Mouse (Mus musculus) testis, postnatal 14 days (tissue): ENCODE data around the gene Atp1a1.

ENCODE experiments used
- DNase-seq: peaks from one replicate; pipeline ENCODE4 v3.0.0; 2021; ENCODE audit warnings: low spot score

Atp1a1 gene

DNA sequence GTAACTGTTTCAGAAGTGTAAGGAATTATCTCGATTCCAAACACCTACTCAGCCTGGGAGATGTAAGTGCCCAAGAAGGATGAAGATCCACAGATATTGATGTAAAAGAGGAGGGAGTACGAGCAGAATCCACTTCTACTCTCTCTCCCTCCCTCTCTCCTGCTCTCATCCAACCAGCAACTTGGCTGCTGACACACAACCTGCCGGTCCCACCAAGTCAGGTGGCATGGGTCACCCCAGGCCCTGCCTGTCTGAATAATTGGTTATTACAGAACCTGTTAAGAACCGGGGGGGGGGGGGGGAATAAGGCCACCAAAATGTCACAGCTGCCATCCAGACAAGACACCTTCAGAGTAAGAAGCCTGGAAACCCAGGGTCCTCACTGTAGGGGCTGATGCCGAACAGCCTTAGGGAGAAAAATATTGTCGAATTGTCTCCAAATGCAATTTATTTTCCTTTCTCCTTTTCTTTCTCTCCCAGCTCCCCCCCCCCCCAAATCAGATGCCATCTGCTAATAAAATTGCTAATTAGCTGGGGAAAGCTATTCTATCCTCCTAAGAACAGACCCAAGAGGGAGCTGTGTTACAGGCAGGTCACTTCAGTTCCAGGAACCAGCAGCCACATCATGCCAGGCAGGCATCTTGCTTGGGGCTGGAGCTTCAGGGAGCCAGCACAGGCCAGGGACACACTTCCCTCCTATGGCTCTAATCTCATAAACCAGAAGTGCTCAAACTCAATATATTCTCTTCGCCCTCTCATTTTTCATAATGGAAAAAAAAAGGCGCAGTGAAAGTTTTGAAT is 6.7 kb upstream of the Atp1a1 start:
- DNase-seq: no peak

DNA sequence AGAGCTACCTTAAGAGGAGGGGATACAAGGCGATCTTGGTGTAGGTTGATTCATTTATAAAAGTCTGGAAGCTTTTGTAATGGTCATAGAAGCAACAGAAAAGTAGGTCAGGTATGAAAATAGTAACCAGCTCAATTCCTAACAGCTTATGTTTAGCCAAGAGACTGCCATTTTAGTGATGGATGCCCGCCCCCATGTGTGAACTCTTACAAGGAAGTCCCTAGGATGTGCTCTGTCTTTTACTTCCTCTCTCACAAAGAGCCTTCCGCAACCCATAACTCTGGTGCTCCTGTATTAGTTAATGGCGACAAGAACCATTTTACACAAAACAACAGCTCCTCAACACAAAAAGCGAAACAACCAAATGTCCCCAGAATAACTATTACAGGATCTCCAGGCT is 4.8 kb upstream of the Atp1a1 start:
- no peak for DNase-seq

DNA sequence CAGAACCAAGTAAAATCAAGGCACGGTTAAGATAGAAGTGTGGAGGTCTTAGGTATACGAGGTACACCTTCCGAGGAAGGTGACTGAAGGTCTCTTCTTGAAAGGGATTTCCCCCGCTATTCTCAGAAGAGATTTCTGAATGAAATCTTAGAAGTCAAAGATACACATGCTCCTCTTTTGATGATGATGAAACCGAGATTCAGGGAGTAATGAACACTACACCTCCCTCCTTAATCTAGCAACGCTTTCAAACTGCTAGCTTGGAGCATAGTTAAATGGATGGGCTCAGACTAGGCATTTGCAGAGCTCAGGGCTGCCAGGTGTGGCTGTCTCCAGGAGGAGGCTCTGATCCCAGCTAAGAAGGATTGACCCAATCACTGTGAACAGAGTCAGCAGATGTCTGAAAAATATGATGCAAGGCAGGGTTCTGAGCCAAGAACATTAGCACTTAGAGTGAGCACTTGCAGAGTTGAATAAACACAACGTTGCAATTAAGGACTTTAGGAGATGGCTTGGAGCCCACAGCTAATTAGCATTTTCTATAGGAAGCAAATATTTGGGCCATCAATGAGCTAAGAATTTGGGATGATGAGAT is 2.5 kb upstream of the Atp1a1 start:
- no peak for DNase-seq

DNA sequence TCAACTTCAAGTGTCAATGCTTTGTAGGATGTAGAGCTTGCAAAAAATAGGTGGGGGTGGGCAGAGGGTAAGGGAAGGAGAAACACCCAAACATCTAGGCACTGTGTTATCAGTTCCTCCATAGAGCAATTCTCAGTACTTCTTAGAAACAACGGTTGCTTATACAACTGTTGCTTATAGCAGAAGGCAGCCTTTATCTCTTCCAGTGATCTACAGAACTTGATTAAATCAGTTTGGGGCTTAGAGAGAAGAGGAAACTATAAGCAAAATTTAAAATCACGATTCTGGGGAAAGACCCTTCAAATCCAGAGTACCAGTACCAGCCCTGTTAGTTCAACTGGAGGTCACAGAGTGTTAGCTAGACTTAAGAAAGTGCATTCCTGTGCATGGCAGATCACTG is 1.2 kb upstream of the Atp1a1 start:
- no peak for DNase-seq

DNA sequence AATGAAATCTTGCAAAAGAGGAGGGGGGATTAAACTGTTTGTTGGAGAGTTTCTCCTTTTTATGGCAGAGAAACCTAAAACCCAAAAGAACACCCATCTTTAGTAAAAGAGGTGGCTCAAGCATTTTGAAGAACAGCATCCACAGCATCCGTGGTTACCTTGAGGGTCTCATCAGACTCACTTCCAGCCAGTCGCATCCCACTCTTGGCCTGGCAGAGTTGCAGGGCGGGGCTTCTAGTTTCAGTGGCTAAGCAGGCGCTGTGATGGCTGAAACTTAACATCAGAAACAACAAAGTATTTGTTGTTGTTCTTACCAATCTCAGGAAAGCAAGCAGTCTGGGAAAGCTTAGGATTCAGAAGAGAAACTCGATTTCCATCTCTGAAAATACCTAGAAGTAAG is 807 bp upstream of the Atp1a1 start:
- DNase-seq: no peak

DNA sequence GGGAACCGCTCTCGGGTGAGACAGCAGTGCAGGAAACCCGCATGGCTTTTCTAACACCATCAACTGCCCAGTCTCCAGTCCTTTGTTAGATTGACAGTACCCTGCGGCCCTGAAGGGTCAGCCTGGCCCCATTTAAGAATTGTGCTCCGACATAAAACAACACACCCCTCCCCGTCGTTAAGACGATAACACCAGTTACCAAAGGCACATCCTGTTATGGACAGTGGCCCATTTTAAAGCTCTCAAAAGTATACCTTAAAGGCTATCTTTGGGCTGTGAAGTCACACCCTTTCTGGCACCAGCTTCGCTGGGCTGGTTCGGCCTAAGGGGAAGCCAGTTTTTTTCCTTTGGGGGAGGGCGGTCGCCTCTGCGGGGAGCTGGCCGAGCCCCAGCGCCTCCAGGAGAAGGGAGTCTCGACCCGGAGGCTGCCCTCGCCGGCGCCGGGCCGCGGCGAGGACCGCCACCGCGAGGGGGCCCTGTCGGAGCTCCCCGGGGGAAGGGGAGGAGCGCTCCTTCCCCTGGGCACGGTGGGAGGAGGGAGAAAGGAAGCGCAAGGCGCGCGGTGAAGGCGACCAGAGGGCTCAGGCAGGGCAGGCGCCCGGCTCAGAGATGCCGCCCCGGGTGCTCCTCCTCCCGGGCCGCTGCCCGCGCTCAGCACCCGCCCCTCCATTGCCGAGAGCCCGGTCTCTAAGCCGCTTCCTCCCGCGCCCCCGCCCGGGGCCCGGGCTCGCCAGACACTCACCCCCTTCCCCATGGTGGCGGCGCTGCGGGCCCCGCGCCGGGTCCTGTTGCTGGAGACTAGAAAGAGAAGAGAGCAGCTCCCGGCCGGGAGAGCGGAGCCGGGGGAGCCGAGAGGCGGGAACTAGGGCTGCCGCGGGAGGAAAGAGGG is 579 bp downstream of the Atp1a1 start:
- DNase-seq: peak; percentile 60

DNA sequence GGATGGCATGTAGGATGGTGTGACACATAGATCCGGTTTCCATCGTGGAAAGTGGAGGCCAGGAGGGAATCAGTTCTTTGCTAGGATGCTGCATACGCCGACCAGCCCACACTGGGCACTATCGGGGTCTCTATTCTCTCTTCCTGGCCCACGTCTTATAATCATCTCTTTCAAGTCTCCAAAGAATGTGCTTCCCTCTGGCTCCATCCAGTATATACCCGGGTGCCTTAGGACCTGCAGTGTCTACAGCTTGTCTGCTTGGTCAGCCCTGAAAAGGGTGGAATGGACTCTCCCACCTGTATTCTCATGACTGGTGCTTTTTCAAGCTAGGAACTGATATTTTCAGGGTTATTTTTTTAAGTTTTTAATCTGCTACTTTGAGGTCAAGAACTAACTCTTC is 1.3 kb downstream of the Atp1a1 start:
- no peak for DNase-seq

DNA sequence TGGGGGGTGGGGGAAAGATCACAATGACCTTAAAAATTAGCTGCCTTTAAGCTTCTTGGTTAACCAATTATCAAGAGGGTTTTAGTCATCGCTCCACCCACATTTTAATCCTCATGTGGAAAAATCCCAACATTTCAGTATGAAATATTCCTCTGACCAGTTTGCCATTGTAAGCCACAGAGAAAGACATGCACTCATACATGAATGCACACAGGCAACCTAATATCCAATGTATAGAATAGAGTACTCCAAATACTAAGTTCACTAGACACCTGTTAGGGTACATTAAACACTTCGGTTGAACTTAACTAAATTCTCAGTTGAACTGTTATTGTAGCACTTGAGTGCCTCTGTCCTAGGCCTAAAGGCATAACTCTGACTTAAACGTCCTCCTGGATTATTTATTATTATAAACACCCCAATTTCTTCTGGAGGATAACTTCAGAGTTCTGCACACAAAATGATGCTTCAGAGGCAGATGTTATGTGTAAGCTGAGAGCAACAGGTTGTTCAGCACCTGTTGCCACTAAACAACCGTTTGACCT is 1.9 kb downstream of the Atp1a1 start:
- DNase-seq: no peak

DNA sequence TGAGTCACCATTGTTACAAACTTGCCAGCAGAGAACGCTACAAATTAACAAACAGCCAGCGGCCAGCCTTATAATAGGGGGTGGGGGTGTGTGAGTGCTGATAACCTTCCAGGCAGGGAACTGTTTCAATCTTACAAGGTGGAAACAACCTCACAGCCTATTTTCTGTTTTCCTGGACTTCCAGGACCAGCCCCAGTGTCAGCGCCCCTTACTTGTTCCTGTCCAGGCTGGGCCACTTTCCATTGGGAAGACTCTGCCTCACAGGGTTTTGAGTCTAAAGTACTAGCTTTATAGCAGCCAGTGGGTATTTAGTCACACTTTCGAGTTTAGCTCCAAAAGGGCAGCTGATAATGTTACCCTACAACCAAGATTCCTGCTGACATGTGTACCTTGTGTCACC is 2.8 kb downstream of the Atp1a1 start:
- DNase-seq: peak; percentile 79

DNA sequence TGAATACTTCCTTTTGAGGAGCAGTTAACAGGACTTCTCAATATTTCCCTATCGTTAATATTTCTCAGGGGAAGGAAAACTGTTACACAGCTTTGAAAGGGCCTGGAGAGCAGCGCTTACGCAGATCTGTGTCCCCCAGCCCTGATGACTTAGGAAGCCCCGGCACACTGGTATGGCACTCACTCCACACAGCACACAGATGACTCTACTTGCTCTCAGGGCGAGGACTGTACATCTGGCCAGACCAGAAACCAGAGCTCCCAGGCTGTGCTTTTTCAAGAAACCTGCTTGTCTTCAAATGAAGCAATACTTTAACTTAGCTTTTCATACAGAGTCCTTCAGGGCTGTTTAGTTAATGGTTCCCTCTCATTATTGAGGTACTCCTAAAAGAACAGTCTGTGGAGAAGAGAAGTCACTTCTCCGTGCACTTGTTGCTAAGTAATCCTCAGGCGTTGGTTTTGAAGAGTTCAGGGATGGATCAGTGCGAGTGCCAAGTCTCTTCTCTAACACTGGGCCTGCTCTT is 3.4 kb downstream of the Atp1a1 start:
- no peak for DNase-seq

DNA sequence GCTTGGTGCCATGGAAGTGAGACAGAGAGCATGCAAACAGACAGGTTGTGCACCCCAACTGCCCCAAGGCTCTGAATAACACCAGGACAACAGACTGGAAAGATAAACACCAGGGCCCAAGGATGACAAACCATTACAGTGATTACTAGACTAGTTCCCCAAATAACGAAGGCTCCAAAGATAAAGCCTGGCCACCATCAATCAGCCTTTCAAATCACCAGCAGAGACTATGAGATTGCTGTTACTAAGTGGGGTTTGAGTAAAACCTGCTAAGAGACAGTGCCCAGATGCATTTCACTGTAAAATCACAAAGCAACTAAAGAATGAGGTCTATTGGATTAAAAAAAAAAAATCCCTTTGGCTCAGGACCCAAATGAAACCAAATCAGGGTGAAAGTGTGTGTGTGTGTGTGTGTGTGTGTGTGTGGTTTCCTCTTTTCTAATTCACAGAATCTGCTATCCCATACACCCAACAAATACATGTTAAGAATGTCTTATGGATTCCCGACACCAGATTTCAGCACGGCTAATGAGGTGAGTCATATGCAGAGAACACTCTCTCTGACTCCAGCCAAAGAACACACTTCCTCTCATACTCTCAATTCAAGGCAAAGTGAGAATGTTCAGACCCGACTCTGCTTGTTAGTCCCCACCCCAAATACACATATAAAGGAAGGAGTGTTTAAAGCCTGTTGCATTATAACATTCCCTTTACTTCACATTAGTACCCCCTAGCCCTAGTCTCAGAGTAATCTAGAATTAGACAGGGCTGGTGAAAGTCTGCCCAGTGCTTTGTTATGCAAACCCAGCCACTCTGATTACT is 4.4 kb downstream of the Atp1a1 start:
- no peak for DNase-seq

DNA sequence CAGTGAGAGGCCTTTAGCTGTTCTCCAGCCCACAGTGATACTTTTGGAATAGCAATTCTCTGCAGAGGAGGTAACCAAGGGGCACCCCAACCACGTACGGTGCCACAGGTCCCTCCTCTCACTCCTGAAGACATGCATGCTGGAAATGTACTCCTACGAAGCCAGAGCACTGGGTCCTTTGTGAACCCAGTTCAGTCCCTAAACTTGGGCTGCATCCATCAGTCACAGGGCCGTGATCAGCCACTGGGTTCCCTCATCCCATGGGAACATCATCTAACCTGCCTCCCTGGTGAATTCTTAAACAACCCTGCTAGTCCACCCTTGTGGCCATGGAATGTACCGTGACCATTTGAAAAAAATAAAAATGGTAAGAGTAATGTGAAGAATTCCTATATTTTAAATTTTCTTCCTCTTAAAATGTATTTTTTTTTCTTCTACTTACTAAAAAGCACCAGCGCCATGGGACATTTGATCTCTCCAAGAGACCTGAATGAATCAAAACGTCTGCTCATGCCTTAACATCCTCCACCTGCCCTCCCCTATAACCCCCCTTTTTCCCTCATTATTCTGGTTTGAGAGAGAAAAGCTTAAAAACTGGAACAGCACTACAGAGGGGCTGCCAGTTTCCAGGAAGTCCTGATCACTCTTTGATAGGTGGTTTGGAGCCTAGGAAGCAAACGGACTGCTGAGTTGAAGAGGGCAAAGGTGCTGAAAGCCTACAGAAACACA is 5.1 kb downstream of the Atp1a1 start:
- DNase-seq: no peak

DNA sequence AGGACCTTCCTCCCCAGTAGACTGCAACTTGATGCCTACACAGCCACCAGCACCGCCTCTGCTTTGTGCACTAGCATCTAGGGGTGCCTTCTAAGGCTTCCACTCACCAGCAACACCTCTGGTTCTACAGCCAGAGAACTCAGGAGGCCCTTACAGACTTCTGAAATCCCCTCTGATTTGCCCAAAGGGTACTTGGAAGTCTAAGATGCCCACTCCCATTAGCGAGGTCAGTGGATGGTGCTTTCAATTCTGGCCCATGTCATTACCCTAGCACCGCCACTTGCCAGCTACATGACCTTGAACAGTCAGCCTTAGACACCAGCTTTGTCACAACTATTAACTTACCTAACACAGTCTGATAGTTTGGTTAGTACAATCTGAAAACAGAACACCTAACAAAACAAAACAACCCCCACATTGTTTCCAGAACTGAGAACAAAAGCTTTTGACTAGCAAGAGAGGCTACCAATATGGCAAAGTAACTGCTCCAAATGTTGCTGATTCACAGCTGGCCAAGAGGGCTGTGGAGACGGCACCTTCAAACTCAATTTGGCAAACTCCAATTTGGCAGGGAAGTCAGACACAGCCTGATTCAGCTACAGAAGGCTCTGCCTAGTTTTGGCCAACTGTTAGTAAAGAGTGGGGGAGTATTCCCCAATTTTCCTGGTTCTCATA is 6.1 kb downstream of the Atp1a1 start:
- no peak for DNase-seq

DNA sequence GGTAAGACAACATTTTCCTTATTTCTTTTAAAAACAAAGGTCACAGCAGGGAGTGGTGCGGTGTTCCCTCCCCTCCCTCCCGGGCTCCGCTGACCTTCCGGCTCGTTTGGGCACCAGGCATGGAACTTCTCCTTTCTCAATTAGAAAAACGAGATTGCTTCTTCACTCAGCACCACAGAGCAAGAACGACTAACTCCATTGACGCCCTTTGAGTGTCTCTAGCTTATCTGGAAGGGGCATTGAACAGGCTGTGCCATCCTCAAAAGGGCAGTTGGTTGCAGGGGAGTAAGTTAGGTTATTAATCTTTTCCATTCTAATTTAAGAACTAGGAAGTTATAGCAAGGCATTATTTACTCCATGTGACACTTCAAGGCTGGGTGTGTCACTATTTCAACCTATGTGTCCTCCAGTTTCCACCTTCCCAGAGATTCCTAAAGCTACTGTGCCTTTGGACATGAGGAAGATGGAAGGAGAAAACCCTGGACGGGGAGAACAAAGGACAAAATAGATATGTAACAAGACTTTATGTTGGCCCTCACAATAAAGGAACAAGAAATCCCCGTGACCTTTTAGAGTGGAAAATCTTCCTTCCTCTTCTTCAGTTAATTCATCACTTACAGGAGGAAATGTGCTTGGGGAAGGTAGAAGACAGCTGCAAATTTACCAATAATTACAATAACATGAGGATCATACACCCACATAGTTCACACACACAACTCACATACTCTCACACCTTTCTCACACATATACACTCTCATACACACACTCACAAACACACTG is 7.0 kb downstream of the Atp1a1 start:
- no peak for DNase-seq

DNA sequence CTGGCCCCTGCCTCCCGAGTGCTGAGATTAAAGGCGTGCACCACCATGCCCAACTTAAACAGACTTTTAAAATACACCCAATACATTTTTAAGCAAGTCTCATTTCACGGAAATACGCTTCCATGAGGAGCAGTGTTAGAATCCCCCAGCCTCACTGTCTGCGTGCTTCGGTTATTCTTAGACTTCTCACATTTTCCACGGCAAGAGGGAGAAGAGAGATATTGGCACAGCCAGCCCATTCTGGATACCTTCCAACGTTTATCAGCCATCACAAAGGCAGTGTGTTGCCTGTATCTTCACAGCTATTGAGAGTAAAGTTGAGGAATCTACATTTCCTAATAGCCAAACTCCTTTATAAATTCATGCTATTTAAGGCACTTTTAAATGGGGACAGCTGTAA is 7.8 kb downstream of the Atp1a1 start:
- DNase-seq: peak; percentile 64

DNA sequence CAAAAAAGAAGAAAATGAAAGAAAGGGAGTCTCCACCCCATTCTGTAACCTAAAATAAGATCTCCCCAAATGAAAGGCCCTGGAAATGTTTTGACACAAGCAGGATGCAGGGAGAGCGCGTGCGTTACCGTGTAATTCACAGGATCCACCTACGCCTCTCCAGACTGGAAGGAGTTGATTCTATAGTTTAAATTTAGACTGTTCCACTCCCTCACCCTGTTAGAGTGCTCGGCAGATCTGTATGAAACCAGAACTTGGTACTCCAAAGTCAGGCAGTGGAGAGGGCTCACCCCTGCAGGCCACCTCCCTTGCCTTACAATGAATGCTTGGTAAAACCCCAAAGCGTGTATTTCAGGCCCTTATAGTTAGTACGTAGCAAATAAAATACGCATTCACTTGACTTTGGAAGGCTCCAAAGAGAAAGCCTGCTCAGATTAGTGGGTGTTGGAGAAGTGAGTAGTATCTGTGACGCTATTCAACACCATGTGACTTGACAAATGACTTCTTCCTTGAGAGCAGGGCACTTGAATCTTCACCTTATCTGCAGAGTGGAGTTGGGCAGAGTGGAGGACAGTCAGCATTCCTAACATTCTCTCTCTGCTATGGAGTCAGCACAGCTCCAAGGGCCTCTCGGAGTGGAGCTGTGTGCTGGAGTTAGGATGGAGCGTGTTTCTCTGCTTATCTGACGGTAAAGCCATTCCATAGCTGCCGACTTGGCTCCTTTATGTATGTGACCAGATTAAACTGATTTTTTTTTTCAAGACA is 8.4 kb downstream of the Atp1a1 start:
- DNase-seq: no peak

DNA sequence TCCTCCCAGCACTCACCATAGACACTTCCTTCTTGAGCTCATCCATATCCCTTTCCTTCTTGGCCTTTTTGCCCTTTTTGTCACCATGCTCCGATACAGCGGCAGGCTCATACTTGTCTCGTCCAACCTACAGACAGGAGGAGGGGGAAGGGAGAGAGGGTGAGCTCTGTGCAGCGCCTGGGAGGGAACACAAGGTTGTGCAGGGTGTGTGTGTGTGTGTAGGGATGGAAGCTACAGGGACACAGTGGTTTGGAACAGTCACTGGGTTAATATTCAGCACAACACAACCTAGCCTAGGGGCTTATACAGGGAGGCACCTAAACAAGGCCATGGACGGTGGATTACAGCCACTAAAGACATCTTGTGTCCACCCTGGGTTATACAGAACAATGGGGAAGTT is 9.5 kb downstream of the Atp1a1 start:
- DNase-seq: no peak

DNA sequence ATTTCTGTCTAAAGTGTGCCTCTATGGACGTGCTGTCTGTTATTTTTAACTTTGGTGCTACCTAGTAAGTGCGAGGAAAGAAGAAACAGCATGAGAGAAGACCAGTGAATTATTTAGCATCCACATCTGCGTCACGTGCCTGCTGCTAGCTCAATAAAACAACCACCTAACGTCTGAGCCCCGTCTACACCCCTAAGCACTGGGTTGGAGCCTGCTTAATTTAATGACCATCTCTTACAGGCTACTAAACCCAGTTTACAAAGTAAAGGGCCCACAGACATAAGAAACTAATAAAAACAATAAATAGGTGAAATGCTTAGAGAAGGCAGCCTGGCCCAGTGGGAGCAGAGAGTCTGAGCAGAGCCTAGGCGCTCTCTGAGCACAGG is 11.2 kb downstream of the Atp1a1 start:
- no peak for DNase-seq
